Mouse (Mus musculus): ENCODE data around the gene Fam89b. TPM values are rescaled to one million over a fixed set of nuclear protein-coding genes. Genes with fewer than 3 reads are reported as not detected.
A peak's percentile ranks its signal among the peaks of the same experiment; 100 is the strongest.

Fam89b gene
- polyA plus RNA-seq, 1 experiment from 2014 or later = 98.4 TPM

GRCm38 (mm10) chr19:5742241-5742641 is 12.8 kb upstream of the Fam89b start:
- peaks cover 36% of the 10 kb centered on the region for H3K4me1 ChIP-seq (ENCODE audit: control insufficient read depth, insufficient read depth, low read length)

DNA sequence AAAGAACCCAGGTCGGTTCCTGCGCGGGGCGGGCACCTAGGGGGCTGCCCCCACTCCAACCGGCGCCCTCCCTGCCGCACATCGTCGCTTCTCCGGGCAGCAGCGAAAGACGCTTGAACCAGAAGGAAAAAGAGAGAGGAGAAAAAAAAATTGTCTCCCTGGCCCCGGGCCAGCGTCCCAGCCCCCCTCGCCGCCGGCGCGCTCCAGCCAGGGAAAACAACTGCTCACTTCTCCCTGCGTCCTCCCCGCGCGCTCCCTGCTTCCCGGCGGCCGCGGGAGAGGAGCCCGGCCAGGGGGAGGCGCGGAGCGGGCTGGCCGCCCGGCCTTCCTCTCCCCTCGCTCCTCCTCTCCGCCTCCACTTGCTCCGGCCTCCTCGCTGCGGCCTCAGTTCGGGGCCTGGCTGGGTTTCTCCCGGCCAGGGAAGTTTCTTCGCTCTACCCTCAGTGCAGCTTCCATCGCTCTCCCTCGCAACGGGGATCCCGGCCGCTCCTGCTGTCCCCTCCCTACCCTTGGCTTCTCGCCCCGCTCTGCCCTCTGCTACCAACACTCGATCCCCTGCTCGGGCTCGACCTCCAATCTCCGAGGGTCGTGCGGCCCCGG is 12.3 kb upstream of the Fam89b start:
- Histone ChIP-seq H3K36me3 (ENCODE audit: control insufficient read depth, insufficient read depth, low read length) (no peaks in the 10 kb centered on the region), H3K4me3 (ENCODE audit: low read depth, low read length) (peak overlapping the region; percentile 77), H3K9ac (replicated peaks; ENCODE audit: low read depth, low read length) (peak overlapping the region; percentile 89), H3K4me1 (ENCODE audit: control insufficient read depth, insufficient read depth, low read length) (peaks cover 36% of the 10 kb centered on the region), H3K9me3 (ENCODE audit: control insufficient read depth, low read depth, low read length) (no peaks in the 10 kb centered on the region), H3K4me2 (replicated peaks; ENCODE audit: low read depth, low read length) (peak overlapping the region; percentile 98), H3K27ac (ENCODE audit: low read length) (peak overlapping the region; percentile 94), H3K27me3 (ENCODE audit: control insufficient read depth, insufficient read depth, low read length) (no peaks in the 10 kb centered on the region)
- WGBS = under 1% methylated on average over 47 of the region's 55 CpGs
- ATAC-seq (ENCODE audit: insufficient number of reproducible peaks, insufficient read depth, low FRiP score, low read depth) = peak; percentile 70

More at GRCm38 (mm10) chr19:5742241-5742641, 12.8 kb upstream of the Fam89b start:
- 0 out of 2 replicates have a peak, but pooled peaks have one; percentile 28 for ATAC-seq (ENCODE audit: insufficient number of reproducible peaks, insufficient read depth, low FRiP score, low read depth)
- Histone ChIP-seq H3K27ac (ENCODE audit: low read length) (peak overlapping the region; percentile 94), H3K9ac (replicated peaks; ENCODE audit: low read depth, low read length) (peak overlapping the region; percentile 89), H3K36me3 (ENCODE audit: control insufficient read depth, insufficient read depth, low read length) (no peaks in the 10 kb centered on the region), H3K4me3 (ENCODE audit: low read depth, low read length) (peak overlapping the region; percentile 77), H3K4me2 (replicated peaks; ENCODE audit: low read depth, low read length) (peak overlapping the region; percentile 98), H3K9me3 (ENCODE audit: control insufficient read depth, low read depth, low read length) (no peaks in the 10 kb centered on the region), H3K27me3 (ENCODE audit: control insufficient read depth, insufficient read depth, low read length) (no peaks in the 10 kb centered on the region)
- WGBS = 2% methylated on average over 32 of the region's 32 CpGs

GRCm38 (mm10) chr19:5740320-5741317 is 11.2 kb upstream of the Fam89b start, which contains the start of gene Ltbp3:
Gene Ltbp3, plus strand, starts transcription at chr19:5740904.
- Histone ChIP-seq H3K27ac (ENCODE audit: low read length) (peak within 1 kb of the TSS; percentile 94), H3K4me3 (ENCODE audit: low read depth, low read length) (peak within 1 kb of the TSS; percentile 77), H3K4me2 (replicated peaks; ENCODE audit: low read depth, low read length) (peak within 1 kb of the TSS; percentile 98), H3K9me3 (ENCODE audit: control insufficient read depth, low read depth, low read length) (no peaks in the 10 kb centered on the region), H3K4me1 (ENCODE audit: control insufficient read depth, insufficient read depth, low read length) (peaks cover 27% of the 10 kb centered on the region), H3K36me3 (ENCODE audit: control insufficient read depth, insufficient read depth, low read length) (no peaks in the 10 kb centered on the region), H3K9ac (replicated peaks; ENCODE audit: low read depth, low read length) (peak within 1 kb of the TSS; percentile 89), H3K27me3 (ENCODE audit: control insufficient read depth, insufficient read depth, low read length) (no peaks in the 10 kb centered on the region)
- WGBS = 22% methylated on average over 14 of the region's 14 CpGs
- peak; percentile 31; the same call in 1 of the 2 replicates for ATAC-seq (ENCODE audit: insufficient number of reproducible peaks, insufficient read depth, low FRiP score, low read depth)

DNA sequence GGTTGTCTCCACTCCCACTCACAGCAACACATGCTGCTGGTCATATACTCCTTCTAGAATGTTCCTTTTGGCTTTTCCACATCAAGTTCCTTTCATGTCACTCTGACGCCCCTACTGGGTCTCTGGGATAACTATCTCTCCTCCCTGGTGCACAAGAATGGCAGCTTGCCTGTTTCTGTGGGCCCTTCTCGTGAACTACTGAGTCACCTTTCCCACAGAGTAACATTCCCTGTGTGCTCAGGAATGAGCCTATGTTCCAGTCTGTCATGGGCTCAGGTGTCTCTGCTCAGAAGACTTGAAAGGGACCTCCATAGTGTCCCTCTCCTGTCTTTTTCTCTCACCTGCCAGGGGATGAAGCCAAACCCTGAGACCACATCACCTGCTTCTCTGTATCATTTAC is 10.0 kb upstream of the Fam89b start:
- ATAC-seq (ENCODE audit: insufficient number of reproducible peaks, insufficient read depth, low FRiP score, low read depth) = no peak
- H3K27ac ChIP-seq (ENCODE audit: low read length) = no peak overlapping the region

GRCm38 (mm10) chr19:5734325-5734724 is 4.9 kb upstream of the Fam89b start:
- H3K4me2 ChIP-seq (replicated peaks; ENCODE audit: low read depth, low read length) = no peak overlapping the region
- no peak overlapping the region for H3K9ac ChIP-seq (replicated peaks; ENCODE audit: low read depth, low read length)
- H3K27me3 ChIP-seq (ENCODE audit: control insufficient read depth, insufficient read depth, low read length) = no peaks in the 10 kb centered on the region
- no peaks in the 10 kb centered on the region; the same call in 1 of the 2 replicates for H3K36me3 ChIP-seq (ENCODE audit: control insufficient read depth, insufficient read depth, low read length)
- H3K4me3 ChIP-seq (ENCODE audit: low read depth, low read length) = no peak overlapping the region
- peaks cover 14% of the 10 kb centered on the region; the same call in 1 of the 2 replicates for H3K4me1 ChIP-seq (ENCODE audit: control insufficient read depth, insufficient read depth, low read length)
- no peaks in the 10 kb centered on the region for H3K9me3 ChIP-seq (ENCODE audit: control insufficient read depth, low read depth, low read length)
- no peak overlapping the region for H3K27ac ChIP-seq (ENCODE audit: low read length)
- WGBS = 81% methylated on average over 9 of the region's 9 CpGs
- no peak for ATAC-seq (ENCODE audit: insufficient number of reproducible peaks, insufficient read depth, low FRiP score, low read depth)

More for the DNA sequence above, 10.0 kb upstream of the Fam89b start:
- H3K36me3 ChIP-seq (ENCODE audit: control insufficient read depth, insufficient read depth, low read length) = no peaks in the 10 kb centered on the region
- H3K4me2 ChIP-seq (replicated peaks; ENCODE audit: low read depth, low read length) = no peak overlapping the region
- no peaks in the 10 kb centered on the region for H3K27me3 ChIP-seq (ENCODE audit: control insufficient read depth, insufficient read depth, low read length)
- H3K4me1 ChIP-seq (ENCODE audit: control insufficient read depth, insufficient read depth, low read length) = peaks cover 23% of the 10 kb centered on the region
- H3K9me3 ChIP-seq (ENCODE audit: control insufficient read depth, low read depth, low read length) = no peaks in the 10 kb centered on the region
- H3K4me3 ChIP-seq (ENCODE audit: low read depth, low read length) = no peak overlapping the region
- H3K9ac ChIP-seq (replicated peaks; ENCODE audit: low read depth, low read length) = no peak overlapping the region
- 58% methylated on average over 2 of the region's 2 CpGs for WGBS

- Histone ChIP-seq H3K9me3 (ENCODE audit: control insufficient read depth, low read depth, low read length) (no peaks in the 10 kb centered on the region), H3K36me3 (ENCODE audit: control insufficient read depth, insufficient read depth, low read length) (no peaks in the 10 kb centered on the region; the same call in 1 of the 2 replicates), H3K27ac (ENCODE audit: low read length) (peak overlapping the region; percentile 15; the same call in 1 of the 2 replicates), H3K27me3 (ENCODE audit: control insufficient read depth, insufficient read depth, low read length) (no peaks in the 10 kb centered on the region), H3K4me2 (replicated peaks; ENCODE audit: low read depth, low read length) (peak overlapping the region; percentile 99), H3K4me1 (ENCODE audit: control insufficient read depth, insufficient read depth, low read length) (peaks cover 36% of the 10 kb centered on the region), H3K9ac (replicated peaks; ENCODE audit: low read depth, low read length) (peak overlapping the region; percentile 26), H3K4me3 (ENCODE audit: low read depth, low read length) (peak overlapping the region; percentile 47)
- peak; percentile 87 for ATAC-seq (ENCODE audit: insufficient number of reproducible peaks, insufficient read depth, low FRiP score, low read depth)
- under 1% methylated on average over 47 of the region's 47 CpGs for WGBS
Measured at GRCm38 (mm10) chr19:5731264-5731978, 2.0 kb upstream of the Fam89b start.

DNA sequence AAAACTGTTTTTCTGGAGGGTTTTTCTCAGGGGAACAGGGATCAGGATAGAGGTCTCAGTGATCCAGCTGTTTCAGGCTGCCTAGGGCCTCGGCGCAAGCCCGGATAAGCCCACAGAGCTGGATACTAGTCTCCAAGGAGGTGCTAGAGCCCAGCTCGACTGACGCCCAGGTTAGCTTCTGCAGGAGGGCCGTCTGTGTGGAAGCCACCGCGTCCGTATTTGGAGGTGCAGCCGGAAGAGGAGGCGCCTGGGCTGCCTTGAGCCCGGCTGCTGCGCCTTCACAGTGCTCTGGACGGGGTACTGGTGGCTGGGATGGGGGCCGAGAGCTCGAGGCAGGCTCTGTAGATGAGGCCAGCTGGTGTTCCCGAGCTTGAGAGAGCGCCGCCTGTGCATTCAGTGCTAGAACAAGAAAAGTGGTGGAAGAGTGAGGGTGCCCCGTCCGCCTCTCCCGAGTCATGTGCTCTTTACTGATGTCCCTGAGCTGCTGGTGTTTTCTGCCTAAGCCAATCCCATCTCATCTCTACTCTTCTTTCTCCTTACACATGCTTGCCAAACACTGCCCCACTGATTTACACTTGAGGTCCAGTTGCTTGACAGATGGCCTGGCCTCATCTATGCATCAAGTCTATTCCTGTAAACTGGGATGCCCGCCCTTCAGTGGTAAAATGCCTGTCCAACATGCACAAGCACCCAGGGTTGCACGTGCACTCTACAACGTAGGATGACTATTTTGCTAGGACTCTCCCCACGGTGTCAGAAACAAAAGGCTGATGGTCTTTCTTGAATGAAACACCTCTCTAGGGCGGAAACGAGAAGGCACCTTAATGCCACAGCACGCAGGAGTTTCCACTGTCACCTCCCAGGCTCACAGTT is 1.1 kb upstream of the Fam89b start:
- peak overlapping the region; percentile 47 for H3K4me3 ChIP-seq (ENCODE audit: low read depth, low read length)
- H3K9me3 ChIP-seq (ENCODE audit: control insufficient read depth, low read depth, low read length) = no peaks in the 10 kb centered on the region
- H3K4me2 ChIP-seq (replicated peaks; ENCODE audit: low read depth, low read length) = peak overlapping the region; percentile 99
- no peak for ATAC-seq (ENCODE audit: insufficient number of reproducible peaks, insufficient read depth, low FRiP score, low read depth)
- no peaks in the 10 kb centered on the region for H3K27me3 ChIP-seq (ENCODE audit: control insufficient read depth, insufficient read depth, low read length)
- 73% methylated on average over 29 of the region's 29 CpGs for WGBS
- peaks cover 37% of the 10 kb centered on the region for H3K4me1 ChIP-seq (ENCODE audit: control insufficient read depth, insufficient read depth, low read length)
- peak overlapping the region; percentile 26 for H3K9ac ChIP-seq (replicated peaks; ENCODE audit: low read depth, low read length)
- H3K36me3 ChIP-seq (ENCODE audit: control insufficient read depth, insufficient read depth, low read length) = no peaks in the 10 kb centered on the region; the same call in 1 of the 2 replicates
- no peak overlapping the region for H3K27ac ChIP-seq (ENCODE audit: low read length)

Data from stomach, embryonic 14.5 days (tissue).